ENCODE assay signal across 8 mouse cellular contexts in genomic region chr6:135377583-135378319, GRCm38 (mm10). TPM values are rescaled to one million over a fixed set of nuclear protein-coding genes. Genes with fewer than 3 reads are reported as not detected.
DNase-seq lines count a peak whose midpoint lies in the region; ATAC-seq and TF ChIP-seq lines count a peak whose summit lies in the region.

No protein-coding gene starts in this region.

- peak overlapping the region; percentile 22; the same call in 1 of the 2 replicates for H3K4me3 ChIP-seq in heart, embryonic 12.5 days
- H3K4me3 ChIP-seq in kidney, embryonic 14.5 days (ENCODE audit: low read length), result peak overlapping the region; percentile 14; the same call in 1 of the 2 replicates
- H3K4me3 ChIP-seq in midbrain, embryonic 16.5 days (ENCODE audit: low read depth, low read length), result peak overlapping the region; percentile 22
- H3K4me3 ChIP-seq in stomach, postnatal 0 days (ENCODE audit: low read depth, low read length), result no peak overlapping the region

- H3K36me3 ChIP-seq in heart, embryonic 12.5 days, result peaks cover 39% of the 10 kb centered on the region
- peaks cover 10% of the 10 kb centered on the region; the same call in 1 of the 2 replicates for H3K36me3 ChIP-seq in kidney, embryonic 14.5 days (ENCODE audit: control insufficient read depth, insufficient read depth, low read length)
- H3K36me3 ChIP-seq in midbrain, embryonic 16.5 days (ENCODE audit: control insufficient read depth, insufficient read depth, low read length), result no peaks in the 10 kb centered on the region
- peaks cover 21% of the 10 kb centered on the region for H3K36me3 ChIP-seq in stomach, postnatal 0 days (ENCODE audit: control insufficient read depth, insufficient read depth, low read length)

- H3K9me3 ChIP-seq in heart, embryonic 12.5 days (replicated peaks), result no peaks in the 10 kb centered on the region
- no peaks in the 10 kb centered on the region for H3K9me3 ChIP-seq in kidney, embryonic 14.5 days (ENCODE audit: control insufficient read depth, low read length)
- H3K9me3 ChIP-seq in midbrain, embryonic 16.5 days (replicated peaks; ENCODE audit: control insufficient read depth, low read length, poor library complexity, severe bottlenecking), result no peaks in the 10 kb centered on the region
- H3K9me3 ChIP-seq in stomach, postnatal 0 days (ENCODE audit: control insufficient read depth, low read length), result no peaks in the 10 kb centered on the region

- ATAC-seq in heart, embryonic 12.5 days (ENCODE audit: insufficient number of reproducible peaks, low FRiP score), result no peak
- ATAC-seq in kidney, embryonic 14.5 days (ENCODE audit: low FRiP score, low TSS enrichment), result peak; percentile 69; the same call in 1 of the 2 replicates
- peak; percentile 66; the same call in 1 of the 2 replicates for ATAC-seq in midbrain, embryonic 16.5 days
- ATAC-seq in stomach, postnatal 0 days (ENCODE audit: low FRiP score, low TSS enrichment), result peak; percentile 63; the same call in 1 of the 2 replicates

- TF ChIP-seq EP300 in stomach, postnatal 0 days (optimal IDR thresholded peaks at IDR 0.05), result no peak

- peak; percentile 80 for DNase-seq in CD4-positive, CD25-positive, alpha-beta regulatory T cell, adult 2 months (ENCODE audit: low read depth, low spot score)
- peak; percentile 76 for DNase-seq in adrenal gland, postnatal 10 days
- DNase-seq in embryo, embryonic 9.5 days (ENCODE audit: extremely low spot score), result peak; percentile 76
- peak; percentile 49 for DNase-seq in liver
- peak; percentile 57 for DNase-seq in stomach, postnatal 0 days (ENCODE audit: low spot score)

- H3K27me3 ChIP-seq in heart, embryonic 12.5 days (replicated peaks), result 0 out of 2 replicates have a peak, but pooled peaks cover 7% of the 10 kb centered on the region
- peaks cover 2% of the 10 kb centered on the region; the same call in 1 of the 2 replicates for H3K27me3 ChIP-seq in kidney, embryonic 14.5 days (ENCODE audit: control insufficient read depth, insufficient read depth, low read length)
- no peaks in the 10 kb centered on the region for H3K27me3 ChIP-seq in midbrain, embryonic 16.5 days (ENCODE audit: control insufficient read depth, insufficient read depth, low read depth, low read length)
- H3K27me3 ChIP-seq in stomach, postnatal 0 days (ENCODE audit: control insufficient read depth, insufficient read depth, low read length), result no peaks in the 10 kb centered on the region

- H3K9ac ChIP-seq in heart, embryonic 12.5 days, result no peak overlapping the region
- H3K9ac ChIP-seq in kidney, embryonic 14.5 days (ENCODE audit: low read depth, low read length), result no peak overlapping the region
- H3K9ac ChIP-seq in midbrain, embryonic 16.5 days (ENCODE audit: low read depth, low read length), result no peak overlapping the region
- H3K9ac ChIP-seq in stomach, postnatal 0 days (ENCODE audit: low read length), result no peak overlapping the region

- no peak overlapping the region for H3K27ac ChIP-seq in heart, embryonic 12.5 days (ENCODE audit: poor library complexity, severe bottlenecking)
- H3K27ac ChIP-seq in kidney, embryonic 14.5 days (ENCODE audit: low read depth, low read length), result no peak overlapping the region
- H3K27ac ChIP-seq in midbrain, embryonic 16.5 days (ENCODE audit: low read length), result no peak overlapping the region
- no peak overlapping the region for H3K27ac ChIP-seq in stomach, postnatal 0 days (replicated peaks)

- 23% methylated on average over 16 of the region's 16 CpGs for WGBS in heart, embryonic 12.5 days
- 22% methylated on average over 16 of the region's 16 CpGs for WGBS in kidney, embryonic 14.5 days
- WGBS in midbrain, embryonic 16.5 days, result 24% methylated on average over 16 of the region's 16 CpGs
- 31% methylated on average over 16 of the region's 16 CpGs for WGBS in stomach, postnatal 0 days

- TF ChIP-seq CTCF in stomach, postnatal 0 days (IDR thresholded peaks at IDR 0.05; ENCODE audit: low read depth), result peak; percentile 87

- H3K4me1 ChIP-seq in heart, embryonic 12.5 days (replicated peaks), result peaks cover 3% of the 10 kb centered on the region
- H3K4me1 ChIP-seq in kidney, embryonic 14.5 days (ENCODE audit: control insufficient read depth, insufficient read depth, low read length), result peaks cover 6% of the 10 kb centered on the region; the same call in 1 of the 2 replicates
- H3K4me1 ChIP-seq in midbrain, embryonic 16.5 days (ENCODE audit: control insufficient read depth, insufficient read depth, low read length), result 0 out of 2 replicates have a peak, but pooled peaks cover 3% of the 10 kb centered on the region
- H3K4me1 ChIP-seq in stomach, postnatal 0 days (replicated peaks; ENCODE audit: control insufficient read depth, insufficient read depth), result no peaks in the 10 kb centered on the region

- H3K4me2 ChIP-seq in heart, embryonic 12.5 days, result peak overlapping the region; percentile 60
- peak overlapping the region; percentile 37 for H3K4me2 ChIP-seq in kidney, embryonic 14.5 days (replicated peaks; ENCODE audit: low read depth, low read length)
- peak overlapping the region; percentile 51 for H3K4me2 ChIP-seq in midbrain, embryonic 16.5 days (ENCODE audit: low read length)
- H3K4me2 ChIP-seq in stomach, postnatal 0 days (replicated peaks; ENCODE audit: low read depth), result no peak overlapping the region

RNA-seq across cellular contexts. Expression of gene Emp1, which starts 15.4 kb away (rescaled TPM):
- total RNA-seq in adrenal gland, postnatal 10 days (2021), result 10 to 100 TPM; 89.8 to 92.9 TPM
- 28.0 and 30.2 TPM in 2 replicates for polyA plus RNA-seq in heart, embryonic 12.5 days (2016; fragmentation: Nextera tagmentation; extraction: Ambion mirVana)
- polyA plus RNA-seq in kidney, embryonic 14.5 days (2014; fragmentation: Nextera tagmentation; extraction: Ambion mirVana), result 14.0 and 23.7 TPM in 2 replicates
- 7.5 TPM in 2 replicates for polyA plus RNA-seq in midbrain, embryonic 16.5 days (2015; fragmentation: Nextera tagmentation; extraction: Ambion mirVana)
- 88.1 and 105 TPM in 2 replicates for polyA plus RNA-seq in stomach, postnatal 0 days (2015; fragmentation: Nextera tagmentation; extraction: Ambion mirVana)
